Mouse (Mus musculus) midbrain, postnatal 0 days (tissue): ENCODE data around the gene Arid2. TPM values are rescaled to one million over a fixed set of nuclear protein-coding genes. Genes with fewer than 3 reads are reported as not detected.
A peak's percentile ranks its signal among the peaks of the same experiment; 100 is the strongest.
"Not testable (repeated sequence)": the region's sequence is repeated elsewhere in the genome, so short reads cannot be mapped to it uniquely, and the experiment has no call there.

Experiments used
- ATAC-seq: fragments of 200-750 bp; cut with Nextera tagmentation; 2 replicates; pipeline ENCODE4 v1.8.0; 2017; ENCODE audit warnings: moderate number of reproducible peaks, mild to moderate bottlenecking, moderate TSS enrichment, moderate library complexity; ENCODE audit not compliant: low FRiP score
- DNase-seq: peaks from one replicate; pipeline ENCODE4 v3.0.0-alpha.2; 2015; ENCODE audit warnings: low spot score
- H3K27ac ChIP-seq: fragments of 300-500 bp; sonication (generic); 2 replicates; pipeline ENCODE4 v1.5.1; 2014; ENCODE audit warnings: low read depth, mild to moderate bottlenecking, low read length, mixed read lengths
- H3K27me3 ChIP-seq: fragments of 300-500 bp; sonication (generic); 2 replicates; pipeline ENCODE4 v1.6.1; 2014; ENCODE audit warnings: low read length, control low read depth, mixed read lengths; ENCODE audit not compliant: insufficient read depth
- H3K36me3 ChIP-seq: fragments of 300-500 bp; sonication (generic); 2 replicates; pipeline ENCODE4 v1.6.1; 2014; ENCODE audit warnings: low read length, control low read depth, mixed read lengths; ENCODE audit not compliant: insufficient read depth
- H3K4me1 ChIP-seq: fragments of 300-500 bp; sonication (generic); 2 replicates; pipeline ENCODE4 v1.6.1; 2014; ENCODE audit warnings: mild to moderate bottlenecking, control low read depth, antibody characterized with exemption, low read length, mixed read lengths; ENCODE audit not compliant: insufficient read depth
- H3K4me2 ChIP-seq: fragments of 300-500 bp; sonication (generic); 2 replicates; pipeline ENCODE4 v1.6.1; 2014; ENCODE audit warnings: low read depth, mild to moderate bottlenecking, low read length, mixed read lengths; ENCODE audit not compliant: poor library complexity, severe bottlenecking
- H3K4me3 ChIP-seq: fragments of 300-500 bp; sonication (generic); 2 replicates; pipeline ENCODE4 v1.5.1; 2014; ENCODE audit warnings: low read depth, mild to moderate bottlenecking, low read length, moderate library complexity
- H3K9ac ChIP-seq: fragments of 300-500 bp; sonication (generic); replicated peaks from 2 replicates; pipeline ENCODE4 v1.6.1; 2014; ENCODE audit warnings: mild to moderate bottlenecking, low read length, moderate library complexity, mixed read lengths; ENCODE audit not compliant: poor library complexity, severe bottlenecking
- H3K9me3 ChIP-seq: fragments of 300-500 bp; sonication (generic); 2 replicates; pipeline ENCODE4 v1.6.1; 2016; ENCODE audit warnings: low read length, control low read depth
- CTCF ChIP-seq: IDR thresholded peaks from 2 replicates; pipeline ENCODE4 v1.5.1; 2016; ENCODE audit warnings: antibody characterized with exemption, mild to moderate bottlenecking
- WGBS: fragments of 180-500 bp; shearing (Covaris S2); extraction: QIAGEN DNeasy Blood & Tissue Kit; methylation state at CpG from one replicate; pipeline ENCODE4 v1.1.7; 2014; 5-methylcytosine and 5-hydroxymethylcytosine counted together
- polyA plus RNA-seq: library from polyadenylated mRNA; unstranded; fragments of >200 nt; fragmentation: Nextera tagmentation; extraction: Ambion mirVana; gene quantifications from 2 replicates; pipeline ENCODE4 v1.2.1, GENCODE M21; 2015
- total RNA-seq: library from RNA; depleted of rRNA; stranded (reverse); fragments of >200 nt; gene quantifications from 2 replicates; pipeline ENCODE4 v1.2.3, GENCODE M21; 2014; rRNA removed

Gene Arid2
- 40.8 and 55.6 TPM in 2 replicates for total RNA-seq
- polyA plus RNA-seq: 9.5 and 11.2 TPM in 2 replicates

GRCm38 (mm10) chr15:96287369-96287975 is at the start of gene Arid2:
TSS of gene Arid2 (plus strand) at chr15:96287518.
- under 1% methylated on average over 30 of the region's 67 CpGs for WGBS

DNA sequence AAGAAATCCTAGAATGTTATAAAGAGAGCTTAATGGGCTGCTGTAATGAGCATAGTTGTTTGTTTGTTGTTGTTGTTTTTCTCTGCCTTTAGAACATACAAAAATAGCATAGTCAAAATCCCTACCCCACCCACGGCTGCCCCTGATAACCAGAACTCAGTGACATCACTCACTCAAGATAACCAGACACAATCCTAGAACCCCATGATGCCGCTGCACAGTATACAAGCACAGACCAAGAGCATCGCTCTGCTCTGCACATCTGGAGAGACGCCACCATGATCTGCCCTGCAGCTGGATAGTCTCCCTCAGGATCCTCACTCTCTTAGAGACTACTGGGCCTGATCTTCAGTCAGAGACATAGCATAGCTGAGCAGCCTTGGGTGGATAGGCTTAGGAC is 49.2 kb upstream of the Arid2 start:
- no peak overlapping the region for H3K27ac ChIP-seq
- no peak for TF ChIP-seq CTCF
- H3K27me3 ChIP-seq: no peaks in the 10 kb centered on the region
- no peaks in the 10 kb centered on the region for H3K9me3 ChIP-seq
- no peak overlapping the region for H3K9ac ChIP-seq
- no peak overlapping the region for H3K4me2 ChIP-seq
- H3K36me3 ChIP-seq: no peaks in the 10 kb centered on the region
- ATAC-seq (no peak), DNase-seq (no peak)
- no peak overlapping the region for H3K4me3 ChIP-seq
- WGBS: 87% methylated on average over 4 of the region's 4 CpGs
- no peaks in the 10 kb centered on the region for H3K4me1 ChIP-seq

More at GRCm38 (mm10) chr15:96287369-96287975, at the start of gene Arid2:
- Histone ChIP-seq H3K9ac (peak within 1 kb of the TSS; percentile 97), H3K9me3 (no peaks in the 10 kb centered on the region), H3K36me3 (no peaks in the 10 kb centered on the region), H3K4me2 (peak within 1 kb of the TSS; percentile 85), H3K27ac (peak within 1 kb of the TSS; percentile 99), H3K27me3 (no peaks in the 10 kb centered on the region), H3K4me1 (peaks cover 2% of the 10 kb centered on the region; the same call in 1 of the 2 replicates), H3K4me3 (peak within 1 kb of the TSS; percentile 91)
- TF ChIP-seq CTCF: no peak
- ATAC-seq (peak; percentile 27; the same call in 1 of the 2 replicates), DNase-seq (peak; percentile 66)

DNA sequence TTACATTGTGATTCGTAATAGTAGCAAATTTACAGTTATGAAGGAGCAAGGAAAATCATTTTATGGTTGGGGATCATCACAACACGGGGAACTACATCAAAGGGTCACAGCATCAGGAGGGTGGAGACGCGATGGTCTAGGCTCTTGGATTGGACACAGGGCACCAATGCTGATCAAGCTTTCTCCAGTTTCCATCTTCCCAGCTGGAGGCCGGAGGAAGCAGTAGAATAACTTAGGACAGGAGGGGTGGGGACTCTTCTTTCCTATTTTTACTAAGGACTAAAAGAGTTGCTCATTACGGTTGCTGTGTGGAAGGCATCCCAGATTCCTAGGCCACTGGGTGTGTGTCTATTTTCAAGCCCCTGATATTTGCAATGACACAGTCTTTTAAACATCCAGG is 43.1 kb upstream of the Arid2 start:
- H3K27ac ChIP-seq: no peak overlapping the region
- H3K4me3 ChIP-seq: no peak overlapping the region
- H3K27me3 ChIP-seq: no peaks in the 10 kb centered on the region
- no peaks in the 10 kb centered on the region for H3K4me1 ChIP-seq
- 92% methylated on average over 6 of the region's 6 CpGs for WGBS
- H3K36me3 ChIP-seq: no peaks in the 10 kb centered on the region
- H3K9me3 ChIP-seq: no peaks in the 10 kb centered on the region
- no peak overlapping the region for H3K9ac ChIP-seq
- DNase-seq: no peak
- no peak for ATAC-seq
- H3K4me2 ChIP-seq: no peak overlapping the region
- TF ChIP-seq CTCF: no peak

- 61% methylated on average over 10 of the region's 10 CpGs for WGBS
- not testable (repeated sequence) for H3K9ac ChIP-seq, H3K4me2 ChIP-seq, DNase-seq, H3K27ac ChIP-seq, H3K27me3 ChIP-seq, ATAC-seq, H3K36me3 ChIP-seq, H3K4me3 ChIP-seq, H3K4me1 ChIP-seq, H3K9me3 ChIP-seq
Measured at GRCm38 (mm10) chr15:96244715-96245114, 42.6 kb upstream of the Arid2 start.

DNA sequence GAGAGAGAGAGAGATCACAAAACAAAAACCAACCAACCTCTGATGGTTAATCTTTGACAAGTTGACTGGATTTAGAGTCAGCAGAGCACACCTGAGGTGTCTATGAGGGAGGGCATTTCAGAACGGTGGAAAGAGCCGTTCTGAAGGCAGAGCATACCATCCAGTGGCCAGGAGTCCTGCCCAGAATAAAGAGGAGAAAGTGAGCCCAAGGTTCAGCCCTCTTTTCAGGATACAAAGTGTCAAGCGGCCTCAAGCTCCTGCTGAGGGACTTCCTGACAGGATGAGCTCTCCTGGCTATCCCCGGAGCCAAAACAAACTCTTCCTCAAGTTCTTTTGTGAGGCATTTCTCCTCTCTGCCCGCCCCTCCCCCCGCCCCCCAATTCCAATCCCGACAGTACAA is 33.5 kb upstream of the Arid2 start:
- no peak for DNase-seq

DNA sequence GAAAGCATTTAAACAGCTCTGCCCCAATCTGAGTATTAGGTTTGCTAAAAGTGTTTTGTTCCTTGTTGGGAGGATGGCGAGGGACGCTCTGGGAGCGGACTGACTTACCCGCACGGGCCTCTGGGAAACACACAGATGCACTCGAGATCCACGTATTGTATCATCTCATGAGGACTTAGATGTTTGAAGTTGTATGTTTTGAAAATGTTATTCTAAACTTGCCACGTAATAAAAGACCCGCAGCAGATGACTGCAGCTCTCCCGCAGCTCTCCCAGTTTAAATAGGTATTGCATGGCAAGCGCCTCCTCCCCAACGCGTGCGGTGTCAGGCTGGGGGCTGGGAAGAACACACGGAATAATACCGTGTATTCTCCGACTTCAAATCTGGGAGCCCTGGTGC is 33.0 kb upstream of the Arid2 start:
- no peak overlapping the region for H3K27ac ChIP-seq
- H3K9me3 ChIP-seq: no peaks in the 10 kb centered on the region
- DNase-seq (peak; percentile 12), ATAC-seq (no peak)
- H3K4me1 ChIP-seq: no peaks in the 10 kb centered on the region
- peak overlapping the region; percentile 57 for H3K4me2 ChIP-seq
- H3K9ac ChIP-seq: peak overlapping the region; percentile 33; the same call in 1 of the 2 replicates
- peak overlapping the region; percentile 33 for H3K4me3 ChIP-seq
- H3K36me3 ChIP-seq: no peaks in the 10 kb centered on the region
- TF ChIP-seq CTCF: no peak
- WGBS: under 1% methylated on average over 17 of the region's 17 CpGs
- H3K27me3 ChIP-seq: no peaks in the 10 kb centered on the region

More for the DNA sequence above, 33.5 kb upstream of the Arid2 start:
- H3K9me3 ChIP-seq: no peaks in the 10 kb centered on the region
- no peaks in the 10 kb centered on the region for H3K27me3 ChIP-seq
- no peak overlapping the region for H3K9ac ChIP-seq
- no peaks in the 10 kb centered on the region for H3K4me1 ChIP-seq
- H3K36me3 ChIP-seq: no peaks in the 10 kb centered on the region
- TF ChIP-seq CTCF: no peak
- H3K4me2 ChIP-seq: peak overlapping the region; percentile 57
- H3K27ac ChIP-seq: no peak overlapping the region
- WGBS: 2% methylated on average over 7 of the region's 7 CpGs
- ATAC-seq: no peak
- peak overlapping the region; percentile 33; the same call in 1 of the 2 replicates for H3K4me3 ChIP-seq
